Mouse (Mus musculus) hindbrain, postnatal 0 days (tissue): ENCODE measurements at regions not wholly inside any gene's neighbourhood (a gene's known extent, or its start where the extent isn't known, plus 50 kb on each side); places are given as distances from the start of the nearest gene placed in this dataset.

Source experiments
- ATAC-seq: fragments of 200-750 bp; cut with Nextera tagmentation; 2 replicates; pipeline ENCODE4 v1.8.0; 2017; ENCODE audit warnings: mild to moderate bottlenecking, moderate TSS enrichment, moderate library complexity
- DNase-seq: peaks from one replicate; pipeline ENCODE4 v3.0.0-alpha.2; 2015; ENCODE audit warnings: low spot score
- H3K27ac ChIP-seq: fragments of 300-500 bp; sonication (generic); 2 replicates; pipeline ENCODE4 v1.5.1; 2014; ENCODE audit warnings: mild to moderate bottlenecking
- H3K27me3 ChIP-seq: fragments of 300-500 bp; sonication (generic); 2 replicates; pipeline ENCODE4 v1.6.1; 2014; ENCODE audit warnings: low read length, mixed read lengths; ENCODE audit not compliant: insufficient read depth
- H3K36me3 ChIP-seq: fragments of 300-500 bp; sonication (generic); 2 replicates; pipeline ENCODE4 v1.6.1; 2014; ENCODE audit warnings: low read length, mixed read lengths; ENCODE audit not compliant: insufficient read depth
- H3K4me1 ChIP-seq: fragments of 300-500 bp; sonication (generic); 2 replicates; pipeline ENCODE4 v1.6.1; 2014; ENCODE audit warnings: antibody characterized with exemption, low read length, mixed read lengths; ENCODE audit not compliant: insufficient read depth
- H3K4me2 ChIP-seq: fragments of 300-500 bp; sonication (generic); 2 replicates; pipeline ENCODE4 v1.6.1; 2014; ENCODE audit warnings: low read depth, mild to moderate bottlenecking, low read length, moderate library complexity, mixed read lengths
- H3K4me3 ChIP-seq: fragments of 300-500 bp; sonication (generic); 2 replicates; pipeline ENCODE4 v1.5.1; 2014; ENCODE audit warnings: low read length
- H3K9ac ChIP-seq: fragments of 300-500 bp; sonication (generic); replicated peaks from 2 replicates; pipeline ENCODE4 v1.6.1; 2014; ENCODE audit warnings: mild to moderate bottlenecking, low read length, moderate library complexity, mixed read lengths
- H3K9me3 ChIP-seq: fragments of 300-500 bp; sonication (generic); 2 replicates; pipeline ENCODE4 v1.6.1; 2016; ENCODE audit warnings: low read length, mixed read lengths
- CTCF ChIP-seq: IDR thresholded peaks from 2 replicates; pipeline ENCODE4 v1.5.1; 2016; ENCODE audit warnings: antibody characterized with exemption, control low read depth, low read depth
- WGBS: fragments of 180-500 bp; shearing (Covaris S2); extraction: QIAGEN DNeasy Blood & Tissue Kit; methylation state at CpG from one replicate; pipeline ENCODE4 v1.1.7; 2014; 5-methylcytosine and 5-hydroxymethylcytosine counted together

DNA sequence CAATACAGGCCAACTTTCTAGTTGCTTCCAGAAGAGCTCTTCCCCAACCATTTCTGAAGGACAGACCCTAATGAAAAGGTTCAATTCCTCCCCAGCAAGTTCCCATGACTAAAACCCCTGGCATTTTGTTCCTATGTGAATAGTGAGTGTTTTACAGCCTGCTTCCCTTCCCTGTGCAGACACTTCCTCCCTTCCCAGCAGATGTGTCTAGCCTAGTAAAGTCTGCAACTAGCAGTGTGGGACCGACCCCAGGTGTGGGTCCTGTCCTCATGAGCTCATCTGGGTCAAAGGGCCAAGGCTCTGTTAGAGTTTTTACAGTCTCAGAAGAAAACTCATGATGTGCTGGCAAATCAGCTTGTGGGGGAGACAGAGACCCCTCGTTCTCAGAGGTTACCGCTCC is 50.9 kb upstream of the Ier3 start:
- H3K9ac ChIP-seq: no peak overlapping the region
- H3K4me3 ChIP-seq: no peak overlapping the region
- ATAC-seq: no peak
- H3K4me1 ChIP-seq: no peaks in the 10 kb centered on the region
- 90% methylated on average over 3 of the region's 3 CpGs for WGBS
- no peaks in the 10 kb centered on the region for H3K27me3 ChIP-seq
- no peak for TF ChIP-seq CTCF
- H3K4me2 ChIP-seq: no peak overlapping the region
- no peak for DNase-seq
- H3K27ac ChIP-seq: no peak overlapping the region
- no peaks in the 10 kb centered on the region for H3K36me3 ChIP-seq
- no peaks in the 10 kb centered on the region for H3K9me3 ChIP-seq

GRCm38 (mm10) chr17:35771656-35772405 is 49.7 kb upstream of the Ier3 start:
- WGBS: 73% methylated on average over 15 of the region's 15 CpGs
- no peak for DNase-seq
- H3K9ac ChIP-seq: no peak overlapping the region
- H3K27ac ChIP-seq: no peak overlapping the region
- no peaks in the 10 kb centered on the region for H3K4me1 ChIP-seq
- ATAC-seq: no peak
- no peaks in the 10 kb centered on the region for H3K9me3 ChIP-seq
- no peak overlapping the region for H3K4me2 ChIP-seq
- no peak for TF ChIP-seq CTCF
- no peaks in the 10 kb centered on the region for H3K27me3 ChIP-seq
- H3K36me3 ChIP-seq: no peaks in the 10 kb centered on the region
- H3K4me3 ChIP-seq: no peak overlapping the region
